Mouse (Mus musculus) fat pad, adult 2 months (tissue): Measurements from ENCODE around the gene Nlrp1a.

Experiments used
- DNase-seq: peaks from one replicate; pipeline ENCODE4 v3.0.0-alpha.2; 2011; ENCODE audit warnings: low read depth, low spot score; ENCODE audit errors: extremely low read depth

The Nlrp1a gene

DNA sequence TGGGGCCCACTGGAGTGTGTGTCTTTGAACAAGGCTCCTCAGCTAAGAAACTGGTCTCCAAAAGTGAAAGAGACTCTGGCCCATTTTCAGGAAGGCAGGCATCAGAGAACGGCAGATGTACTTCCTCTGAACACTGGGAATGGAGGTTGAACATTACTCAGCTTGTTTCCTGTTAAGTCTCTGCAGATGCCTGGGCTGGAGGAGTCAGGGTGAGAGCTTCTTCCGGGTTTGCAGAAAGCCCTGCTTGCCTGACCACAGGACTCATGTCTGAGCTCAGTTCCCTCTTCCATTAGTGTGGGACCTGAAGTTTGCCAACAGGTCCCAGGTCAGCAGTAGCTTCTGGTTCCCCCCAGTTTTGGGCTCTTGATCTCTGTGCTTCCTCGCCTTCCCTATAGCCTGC, at the start of gene Nlrp1a:
TSS of gene Nlrp1a (minus strand) at position 44 of the 400 bp plus-strand sequence.
- DNase-seq = no peak

DNA sequence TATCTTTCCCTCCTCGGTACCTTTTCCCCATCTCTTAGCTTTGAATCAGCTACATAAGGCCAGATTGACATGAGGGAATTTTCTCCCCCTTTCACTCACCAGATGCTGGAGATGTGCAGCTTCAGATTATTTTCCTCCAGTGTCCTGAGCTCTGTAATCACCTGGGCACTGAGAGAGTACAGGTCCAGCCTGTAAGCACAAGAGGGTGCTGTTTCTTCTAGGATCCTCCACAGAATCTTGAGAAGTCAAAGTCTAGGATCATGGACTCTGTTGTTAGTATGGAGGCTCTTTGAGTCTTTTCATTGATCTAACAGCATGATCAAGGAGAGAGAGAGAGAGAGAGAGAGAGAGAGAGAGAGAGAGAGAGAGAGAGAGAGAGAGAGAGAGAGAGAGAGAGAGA, 25.1 kb upstream of the Nlrp1a start:
- DNase-seq = no peak

DNA sequence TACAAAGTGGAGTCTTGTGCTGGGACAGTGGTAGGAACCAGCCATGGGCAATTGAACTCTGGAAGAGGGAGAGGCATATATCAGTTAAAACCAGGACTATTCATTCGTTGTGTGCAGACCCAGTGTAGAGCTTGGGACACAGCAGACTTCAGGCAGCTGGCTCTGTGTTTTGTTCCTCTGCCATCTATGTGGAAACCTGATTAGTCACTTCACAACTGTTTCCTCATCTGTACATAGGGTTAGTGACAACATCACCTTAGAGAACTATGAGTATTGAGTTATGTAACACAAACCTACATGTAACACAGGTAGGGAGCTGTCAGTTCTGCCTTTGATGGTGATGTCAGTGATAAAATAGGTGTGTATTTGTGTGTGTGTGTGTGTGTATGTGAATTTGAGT, 19.6 kb upstream of the Nlrp1a start:
- no peak for DNase-seq

DNA sequence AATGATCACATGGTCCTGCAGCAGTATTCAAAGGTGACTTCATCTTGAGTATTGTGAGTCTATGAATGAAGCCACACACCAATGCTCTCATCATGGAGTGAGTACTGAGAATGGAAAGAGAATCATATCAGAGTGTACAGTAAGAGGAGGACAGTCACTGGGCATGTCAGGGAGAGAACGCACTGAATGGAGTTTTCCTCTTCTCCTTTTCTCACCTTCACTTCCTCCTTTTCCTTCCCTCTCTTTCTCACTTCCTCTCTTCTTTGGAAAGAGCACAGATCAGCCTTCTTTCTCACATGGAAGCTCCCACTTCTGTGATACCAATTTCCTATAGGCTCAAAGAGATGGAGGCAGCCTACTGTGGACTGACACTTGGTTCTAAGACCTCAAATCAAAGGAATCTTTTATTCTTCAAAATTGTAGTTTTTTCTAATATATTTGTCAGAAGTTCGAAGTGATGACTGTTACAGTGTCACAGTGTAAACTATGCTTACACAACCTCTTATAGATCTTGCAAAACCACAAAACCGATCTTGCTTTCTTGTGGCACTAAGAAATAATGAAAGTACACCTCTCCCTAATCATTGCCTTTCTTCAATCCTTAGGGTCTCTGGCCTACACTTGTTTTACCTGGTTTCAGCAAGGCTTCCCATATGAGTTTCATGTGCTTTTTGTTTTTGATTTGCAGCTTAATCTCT, 15.1 kb upstream of the Nlrp1a start:
- no peak for DNase-seq

DNA sequence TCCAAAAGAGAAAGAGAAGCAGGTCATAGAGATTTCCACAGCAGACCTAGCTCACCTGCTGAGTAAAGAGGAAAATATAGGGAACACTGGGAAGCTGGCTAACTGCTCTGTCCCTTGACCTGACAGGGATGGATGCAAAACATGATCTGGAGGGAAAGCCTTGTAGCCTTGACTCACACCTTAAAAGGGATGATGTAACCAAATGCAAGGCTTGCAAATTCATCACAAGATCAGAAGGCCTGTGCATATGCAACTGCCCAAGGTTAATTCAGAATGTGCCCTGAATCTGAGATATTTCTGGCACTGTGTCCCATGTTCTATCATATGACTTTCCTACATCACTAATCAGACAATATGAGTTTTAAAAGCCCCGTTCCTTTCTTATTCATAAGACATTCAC, 10.8 kb upstream of the Nlrp1a start:
- no peak for DNase-seq

DNA sequence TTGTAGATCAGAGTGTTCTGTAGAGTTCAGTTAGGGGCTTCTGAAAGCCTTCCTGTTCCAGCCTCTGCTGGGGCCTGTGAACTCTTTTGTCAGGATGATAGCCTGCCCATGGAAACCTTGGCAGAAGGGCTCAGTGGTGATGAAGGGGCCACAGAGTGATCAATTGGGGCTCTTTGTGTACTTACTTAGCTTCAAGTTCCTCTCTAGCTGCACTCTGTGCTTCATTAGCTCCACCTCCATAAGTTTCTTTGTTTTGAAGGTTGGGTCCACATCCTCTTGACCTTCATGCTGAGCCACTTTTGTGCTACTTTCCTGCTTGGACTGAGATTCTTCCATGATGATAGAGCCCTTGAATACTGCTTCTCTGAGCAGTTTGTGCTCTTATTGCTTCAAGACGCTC, 2.5 kb downstream of the Nlrp1a start:
- DNase-seq = no peak

DNA sequence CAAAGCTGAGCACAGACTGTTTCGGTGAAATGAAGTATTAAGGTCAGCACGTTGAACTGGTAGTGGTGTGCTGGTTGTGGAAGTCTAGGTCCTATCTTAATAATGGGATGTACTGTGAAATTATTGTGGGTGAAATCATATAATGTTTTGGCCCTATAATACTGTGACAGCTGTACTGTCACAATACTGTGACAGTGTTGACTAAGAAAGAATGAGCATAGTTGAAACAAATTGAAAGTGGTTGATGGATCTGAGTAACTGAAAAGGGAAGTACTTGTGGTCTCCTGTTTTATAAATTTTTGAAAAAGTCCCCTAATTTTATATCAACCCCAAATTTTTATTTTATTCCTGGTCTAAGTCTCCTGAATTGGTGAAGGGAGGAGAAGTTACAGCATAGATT, 37.4 kb downstream of the Nlrp1a start:
- DNase-seq = no peak

DNA sequence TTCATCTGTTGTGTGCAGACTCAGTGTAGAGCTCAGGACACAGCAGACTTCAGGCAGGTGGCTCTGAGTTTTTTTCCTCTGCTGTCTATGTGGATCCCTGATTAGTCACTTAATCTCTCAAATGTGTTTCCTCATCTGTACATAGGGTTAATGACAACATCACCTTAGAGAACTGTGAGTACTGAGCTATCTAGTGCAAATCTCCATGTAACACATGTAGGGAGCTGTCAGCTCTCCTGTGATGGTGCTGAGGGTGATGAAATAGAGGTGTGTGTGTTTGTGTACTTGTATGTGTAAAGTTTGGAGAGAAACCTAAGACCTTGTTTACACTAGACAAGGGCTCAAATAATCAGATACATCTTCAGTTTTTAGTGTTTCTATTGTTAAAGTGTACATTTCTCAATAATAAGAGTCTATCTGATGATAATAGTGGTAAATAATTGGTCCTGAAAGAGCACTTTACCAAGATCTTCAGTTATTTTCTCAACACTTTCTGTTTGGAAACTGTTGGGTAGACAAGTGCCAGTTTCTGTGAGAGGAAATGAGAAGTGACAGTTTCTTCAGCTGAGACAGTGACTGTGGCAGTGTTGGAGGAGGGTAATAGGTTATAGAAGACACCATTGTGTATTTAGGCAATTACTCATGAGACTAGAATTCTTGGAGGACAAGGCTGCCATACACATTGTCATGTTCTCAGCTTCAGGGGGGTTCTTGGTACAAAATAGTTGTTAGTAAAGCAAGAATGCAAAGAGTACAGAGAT, 38.1 kb downstream of the Nlrp1a start:
- no peak for DNase-seq

DNA sequence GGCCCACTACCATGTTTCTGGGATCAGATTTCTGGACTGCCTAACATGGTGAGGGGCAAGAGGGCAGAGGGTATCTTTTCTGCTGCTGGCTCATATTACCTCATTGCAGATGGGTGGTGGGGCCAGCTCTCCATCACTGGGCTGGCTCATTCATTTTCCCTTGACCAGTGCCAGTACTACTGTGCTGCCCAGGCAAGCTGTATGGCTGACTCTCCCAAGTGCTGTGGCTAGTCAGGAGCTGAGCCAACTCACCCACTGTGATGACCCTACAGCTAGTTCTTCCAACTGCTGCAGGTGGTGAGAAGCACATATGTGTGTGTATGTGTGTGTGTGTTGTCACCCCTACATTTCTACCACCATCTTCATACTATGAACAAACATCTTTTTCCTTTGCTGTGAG, 40.6 kb downstream of the Nlrp1a start:
- DNase-seq = no peak

DNA sequence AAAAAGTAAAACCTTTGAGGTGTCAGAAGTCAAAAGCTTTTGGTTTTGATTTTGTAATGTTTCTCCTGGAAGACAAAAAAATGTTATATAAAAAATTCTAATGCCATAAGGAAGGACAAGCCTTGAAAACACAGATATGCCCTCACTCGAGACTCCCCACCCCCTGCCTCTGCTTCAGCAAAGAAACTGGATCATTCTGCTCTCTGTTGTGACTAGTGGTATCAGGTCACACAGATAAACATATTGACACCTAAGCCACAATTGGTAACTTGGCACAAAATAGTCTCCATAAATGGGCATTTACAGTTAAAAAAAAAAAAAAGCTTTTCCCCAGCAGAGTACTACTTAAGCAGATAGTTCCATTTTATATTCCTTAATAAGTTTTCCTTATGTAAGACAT, 68.2 kb downstream of the Nlrp1a start:
- no peak for DNase-seq

DNA sequence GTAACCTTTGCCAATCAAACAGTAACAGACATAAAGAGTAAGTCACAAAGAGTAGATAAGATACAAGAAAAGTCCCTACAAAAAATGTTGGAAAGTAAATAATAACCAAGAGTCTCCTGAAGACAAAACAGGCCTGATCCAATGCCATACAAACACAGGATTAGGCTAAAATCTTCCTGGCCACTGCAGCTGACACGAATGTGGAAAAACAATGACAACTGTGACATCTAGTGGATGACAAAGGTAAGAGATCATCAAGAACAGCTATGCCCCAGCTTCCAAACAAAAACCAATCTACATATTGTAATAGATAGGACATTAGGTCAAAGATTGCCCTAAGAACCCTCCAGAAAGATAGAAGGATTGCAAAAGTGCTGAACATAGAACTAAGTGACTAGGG, 92.0 kb downstream of the Nlrp1a start:
- DNase-seq = no peak
